Mouse (Mus musculus) embryonic facial prominence, embryonic 14.5 days (tissue): ENCODE measurements around the gene Slc37a4. TPM values are rescaled to one million over a fixed set of nuclear protein-coding genes. Genes with fewer than 3 reads are reported as not detected.
A peak's percentile ranks its signal among the peaks of the same experiment; 100 is the strongest.

Source experiments
- ATAC-seq: fragments of 200-750 bp; cut with Nextera tagmentation; 2 replicates; pipeline ENCODE4 v1.8.0; 2017; ENCODE audit warnings: low read depth, moderate number of reproducible peaks, moderate TSS enrichment
- DNase-seq: peaks from one replicate; pipeline ENCODE4 v3.0.0-alpha.2; 2015; ENCODE audit warnings: low spot score
- H3K27ac ChIP-seq: fragments of 300-500 bp; sonication (generic); replicated peaks from 2 replicates; pipeline ENCODE4 v1.5.1; 2014; ENCODE audit warnings: low read depth, mild to moderate bottlenecking, low read length, moderate library complexity
- H3K27me3 ChIP-seq: fragments of 300-500 bp; sonication (generic); replicated peaks from 2 replicates; pipeline ENCODE4 v1.6.1; 2014; ENCODE audit warnings: low read length; ENCODE audit not compliant: control insufficient read depth, insufficient read depth
- H3K36me3 ChIP-seq: fragments of 300-500 bp; sonication (generic); 2 replicates; pipeline ENCODE4 v1.6.1; 2014; ENCODE audit warnings: low read length, mixed read lengths; ENCODE audit not compliant: control insufficient read depth, insufficient read depth
- H3K4me1 ChIP-seq: fragments of 300-500 bp; sonication (generic); 2 replicates; pipeline ENCODE4 v1.6.1; 2014; ENCODE audit warnings: antibody characterized with exemption, low read length; ENCODE audit not compliant: control insufficient read depth, insufficient read depth
- H3K4me2 ChIP-seq: fragments of 300-500 bp; sonication (generic); 2 replicates; pipeline ENCODE4 v1.6.1; 2014; ENCODE audit warnings: low read depth, mild to moderate bottlenecking, low read length, moderate library complexity, mixed read lengths
- H3K4me3 ChIP-seq: fragments of 300-500 bp; sonication (generic); 2 replicates; pipeline ENCODE4 v1.5.1; 2014; ENCODE audit warnings: low read depth, mild to moderate bottlenecking, low read length
- H3K9ac ChIP-seq: fragments of 300-500 bp; sonication (generic); 2 replicates; pipeline ENCODE4 v1.6.1; 2014; ENCODE audit warnings: low read depth, mild to moderate bottlenecking, low read length, moderate library complexity, mixed read lengths
- H3K9me3 ChIP-seq: fragments of 300-500 bp; sonication (generic); 2 replicates; pipeline ENCODE4 v1.6.1; 2016; ENCODE audit warnings: low read length; ENCODE audit not compliant: control insufficient read depth
- WGBS: fragments of 180-500 bp; shearing (Covaris S2); extraction: QIAGEN DNeasy Blood & Tissue Kit; methylation state at CpG from one replicate; pipeline ENCODE4 v1.1.7; 2014; 5-methylcytosine and 5-hydroxymethylcytosine counted together
- polyA plus RNA-seq: library from polyadenylated mRNA; unstranded; fragments of >200 nt; fragmentation: Nextera tagmentation; extraction: Ambion mirVana; gene quantifications from 2 replicates; pipeline ENCODE4 v1.2.1, GENCODE M21; 2014

Slc37a4 gene
- polyA plus RNA-seq = 19.0 and 20.1 TPM in 2 replicates

GRCm38 (mm10) chr9:44396684-44397411 lies at the start of gene Slc37a4:
Gene Slc37a4, plus strand, starts transcription at chr9:44396852.
- peaks cover 11% of the 10 kb centered on the region; the same call in 1 of the 2 replicates for H3K4me1 ChIP-seq
- H3K9ac ChIP-seq = peak within 1 kb of the TSS; percentile 75
- peak; percentile 98 for DNase-seq
- no peaks in the 10 kb centered on the region for H3K9me3 ChIP-seq
- ATAC-seq = peak; percentile 99
- H3K27me3 ChIP-seq = no peaks in the 10 kb centered on the region
- under 1% methylated on average over 26 of the region's 43 CpGs for WGBS
- H3K4me2 ChIP-seq = peak within 1 kb of the TSS; percentile 96
- H3K27ac ChIP-seq = peak within 1 kb of the TSS; percentile 67; the same call in 1 of the 2 replicates
- peaks cover 26% of the 10 kb centered on the region for H3K36me3 ChIP-seq
- H3K4me3 ChIP-seq = peak within 1 kb of the TSS; percentile 74

- Histone ChIP-seq H3K9ac (no peak overlapping the region), H3K4me2 (no peak overlapping the region), H3K36me3 (peaks cover 59% of the 10 kb centered on the region), H3K4me3 (no peak overlapping the region), H3K27ac (no peak overlapping the region), H3K4me1 (peaks cover 7% of the 10 kb centered on the region), H3K9me3 (no peaks in the 10 kb centered on the region), H3K27me3 (no peaks in the 10 kb centered on the region)
- DNase-seq (no peak), ATAC-seq (no peak)
- WGBS = 92% methylated on average over 9 of the region's 9 CpGs
Measured at GRCm38 (mm10) chr9:44347166-44347565, 49.5 kb upstream of the Slc37a4 start.

- WGBS = 90% methylated on average over 4 of the region's 4 CpGs
- H3K4me3 ChIP-seq = no peak overlapping the region
- H3K4me1 ChIP-seq = peaks cover 7% of the 10 kb centered on the region
- ATAC-seq (no peak), DNase-seq (no peak)
- H3K4me2 ChIP-seq = no peak overlapping the region
- no peaks in the 10 kb centered on the region for H3K9me3 ChIP-seq
- no peaks in the 10 kb centered on the region for H3K27me3 ChIP-seq
- no peak overlapping the region for H3K9ac ChIP-seq
- peaks cover 64% of the 10 kb centered on the region for H3K36me3 ChIP-seq
- H3K27ac ChIP-seq = no peak overlapping the region
Measured at GRCm38 (mm10) chr9:44347621-44348020, 49.0 kb upstream of the Slc37a4 start.

GRCm38 (mm10) chr9:44348546-44348945 lies 48.1 kb upstream of the Slc37a4 start:
- H3K9ac ChIP-seq = no peak overlapping the region
- peaks cover 73% of the 10 kb centered on the region for H3K36me3 ChIP-seq
- H3K4me1 ChIP-seq = no peaks in the 10 kb centered on the region
- H3K27me3 ChIP-seq = no peaks in the 10 kb centered on the region
- no peak overlapping the region for H3K4me3 ChIP-seq
- no peak overlapping the region for H3K27ac ChIP-seq
- no peak for ATAC-seq
- DNase-seq = no peak
- no peak overlapping the region for H3K4me2 ChIP-seq
- no peaks in the 10 kb centered on the region for H3K9me3 ChIP-seq
- WGBS = 98% methylated on average over 4 of the region's 4 CpGs

DNA sequence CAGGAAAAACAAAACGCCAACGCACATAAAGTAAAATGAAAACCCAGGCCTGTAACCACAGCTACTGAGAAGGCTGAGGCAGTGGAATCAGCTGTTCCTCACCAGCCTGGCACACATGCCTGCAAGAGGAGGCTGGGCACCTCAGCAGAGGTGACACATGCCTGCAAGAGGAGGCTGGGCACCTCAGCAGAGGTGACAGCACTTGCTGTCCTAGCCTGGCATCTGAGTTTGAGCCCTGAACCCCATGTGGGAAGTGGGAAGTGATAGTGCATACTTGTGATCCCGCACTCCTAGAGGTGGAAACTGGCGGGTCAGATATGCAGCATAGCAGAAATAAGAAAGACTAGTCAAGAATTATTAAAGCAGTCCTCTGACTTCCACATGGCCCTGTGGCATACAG lies 45.3 kb upstream of the Slc37a4 start:
- Histone ChIP-seq H3K4me1 (no peaks in the 10 kb centered on the region), H3K9me3 (no peaks in the 10 kb centered on the region), H3K36me3 (peaks cover 97% of the 10 kb centered on the region), H3K9ac (no peak overlapping the region), H3K4me2 (no peak overlapping the region), H3K27me3 (no peaks in the 10 kb centered on the region), H3K4me3 (no peak overlapping the region), H3K27ac (no peak overlapping the region)
- WGBS = 91% methylated on average over 4 of the region's 4 CpGs
- DNase-seq (no peak), ATAC-seq (no peak)

GRCm38 (mm10) chr9:44352337-44352736 lies 44.3 kb upstream of the Slc37a4 start:
- H3K4me1 ChIP-seq = no peaks in the 10 kb centered on the region
- H3K36me3 ChIP-seq = peaks cover 97% of the 10 kb centered on the region
- WGBS = 94% methylated on average over 9 of the region's 10 CpGs
- H3K9me3 ChIP-seq = no peaks in the 10 kb centered on the region
- H3K4me2 ChIP-seq = no peak overlapping the region
- ATAC-seq (no peak), DNase-seq (no peak)
- no peak overlapping the region for H3K9ac ChIP-seq
- no peak overlapping the region for H3K4me3 ChIP-seq
- no peak overlapping the region for H3K27ac ChIP-seq
- no peaks in the 10 kb centered on the region for H3K27me3 ChIP-seq

GRCm38 (mm10) chr9:44353142-44353541 lies 43.5 kb upstream of the Slc37a4 start:
- 96% methylated on average over 6 of the region's 6 CpGs for whole genome bisulfite sequencing
- Histone ChIP-seq H3K4me1 (no peaks in the 10 kb centered on the region), H3K27me3 (no peaks in the 10 kb centered on the region), H3K4me3 (no peak overlapping the region), H3K36me3 (peaks cover 93% of the 10 kb centered on the region), H3K9ac (no peak overlapping the region), H3K9me3 (no peaks in the 10 kb centered on the region), H3K27ac (no peak overlapping the region), H3K4me2 (no peak overlapping the region)
- DNase-seq = no peak
- no peak for ATAC-seq

DNA sequence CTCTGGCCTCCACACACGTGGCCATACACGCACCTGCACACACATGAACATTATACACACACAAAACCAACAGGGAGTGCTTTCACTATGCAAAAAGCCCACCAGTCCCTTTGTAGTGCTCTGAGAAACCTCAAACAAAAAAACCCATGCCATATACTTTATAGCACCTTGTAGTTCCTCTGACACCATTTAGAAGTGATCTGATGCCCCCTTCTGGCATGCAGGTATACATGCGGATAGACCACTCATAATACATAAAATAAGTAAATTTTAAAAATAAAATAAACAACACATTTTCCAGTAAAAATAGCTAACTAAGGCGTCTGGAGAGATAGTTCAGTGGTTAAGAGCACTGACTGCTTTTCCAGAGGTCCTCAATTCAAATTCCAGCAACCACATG lies 39.4 kb upstream of the Slc37a4 start:
- 82% methylated on average over 4 of the region's 4 CpGs for WGBS
- H3K36me3 ChIP-seq = peaks cover 70% of the 10 kb centered on the region
- no peaks in the 10 kb centered on the region for H3K9me3 ChIP-seq
- no peak overlapping the region for H3K4me3 ChIP-seq
- peaks cover 5% of the 10 kb centered on the region; the same call in 1 of the 2 replicates for H3K4me1 ChIP-seq
- H3K27me3 ChIP-seq = no peaks in the 10 kb centered on the region
- no peak overlapping the region for H3K9ac ChIP-seq
- ATAC-seq (no peak), DNase-seq (peak; percentile 66)
- H3K27ac ChIP-seq = no peak overlapping the region
- H3K4me2 ChIP-seq = no peak overlapping the region
